Mouse (Mus musculus) layer of hippocampus, adult 9-10 months (tissue): Measurements from ENCODE around the gene Gm17334.

ENCODE experiments used
- DNase-seq: peaks from one replicate; pipeline ENCODE4 v3.0.0; 2022; ENCODE audit warnings: low spot score

The Gm17334 gene

GRCm38 (mm10) chr11:53796409-53797151 lies 23.6 kb upstream of the Gm17334 start:
- no peak for DNase-seq

- DNase-seq, result no peak
Observed at GRCm38 (mm10) chr11:53795813-53796212, 22.8 kb upstream of the Gm17334 start.

GRCm38 (mm10) chr11:53794671-53795557 lies 21.9 kb upstream of the Gm17334 start:
- DNase-seq, result no peak

GRCm38 (mm10) chr11:53794015-53794414 lies 21.0 kb upstream of the Gm17334 start:
- no peak for DNase-seq

GRCm38 (mm10) chr11:53792986-53793385 lies 20.0 kb upstream of the Gm17334 start:
- no peak for DNase-seq

GRCm38 (mm10) chr11:53789277-53789676 lies 16.3 kb upstream of the Gm17334 start:
- DNase-seq, result no peak

- DNase-seq, result no peak
Observed at GRCm38 (mm10) chr11:53788196-53788595, 15.2 kb upstream of the Gm17334 start.

GRCm38 (mm10) chr11:53786058-53787031 lies 13.4 kb upstream of the Gm17334 start:
- no peak for DNase-seq

- DNase-seq, result no peak
Observed at GRCm38 (mm10) chr11:53785311-53785936, 12.4 kb upstream of the Gm17334 start.

- DNase-seq, result no peak
Observed at GRCm38 (mm10) chr11:53783288-53783687, 10.3 kb upstream of the Gm17334 start.

GRCm38 (mm10) chr11:53781964-53782363 lies 9.0 kb upstream of the Gm17334 start:
- DNase-seq, result no peak

- DNase-seq, result no peak
Observed at GRCm38 (mm10) chr11:53781201-53781775, 8.3 kb upstream of the Gm17334 start.

- DNase-seq, result no peak
Observed at GRCm38 (mm10) chr11:53780262-53780661, 7.3 kb upstream of the Gm17334 start.

- no peak for DNase-seq
Observed at GRCm38 (mm10) chr11:53779808-53780207, 6.8 kb upstream of the Gm17334 start.

- no peak for DNase-seq
Observed at GRCm38 (mm10) chr11:53778455-53778854, 5.5 kb upstream of the Gm17334 start.

GRCm38 (mm10) chr11:53777736-53778135 lies 4.7 kb upstream of the Gm17334 start:
- DNase-seq, result no peak

GRCm38 (mm10) chr11:53774659-53775255 lies 1.8 kb upstream of the Gm17334 start:
- no peak for DNase-seq

- DNase-seq, result no peak
Observed at GRCm38 (mm10) chr11:53773641-53774360, 814 bp upstream of the Gm17334 start.

- no peak for DNase-seq
Observed at GRCm38 (mm10) chr11:53772536-53772935, 451 bp downstream of the Gm17334 start.
